Mouse (Mus musculus): ENCODE measurements at regions not wholly inside any gene's neighbourhood (a gene's known extent, or its start where the extent isn't known, plus 50 kb on each side); places are given as distances from the start of the nearest gene placed in this dataset.

DNA sequence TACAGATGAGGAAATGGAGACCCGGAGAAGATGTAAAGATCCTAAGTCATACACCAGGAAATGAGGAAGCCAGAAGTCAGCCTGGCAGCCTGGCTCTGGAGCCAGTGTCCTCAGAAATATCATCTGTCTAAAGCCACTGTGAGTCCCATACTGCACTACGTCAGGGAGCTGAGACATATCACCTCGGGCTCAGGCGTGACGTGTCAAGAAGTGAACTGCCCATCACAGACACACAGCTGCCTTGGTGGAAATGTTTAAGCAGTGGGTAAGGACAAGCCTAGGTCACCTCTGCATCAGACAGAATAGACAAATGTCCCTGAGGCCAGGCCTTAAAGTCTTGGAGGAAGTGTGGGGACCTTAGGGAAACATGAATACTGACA, 88.0 kb upstream of the Zmiz1 start:
- DNase-seq (ENCODE audit: inconsistent ontology term), result no peak

DNA sequence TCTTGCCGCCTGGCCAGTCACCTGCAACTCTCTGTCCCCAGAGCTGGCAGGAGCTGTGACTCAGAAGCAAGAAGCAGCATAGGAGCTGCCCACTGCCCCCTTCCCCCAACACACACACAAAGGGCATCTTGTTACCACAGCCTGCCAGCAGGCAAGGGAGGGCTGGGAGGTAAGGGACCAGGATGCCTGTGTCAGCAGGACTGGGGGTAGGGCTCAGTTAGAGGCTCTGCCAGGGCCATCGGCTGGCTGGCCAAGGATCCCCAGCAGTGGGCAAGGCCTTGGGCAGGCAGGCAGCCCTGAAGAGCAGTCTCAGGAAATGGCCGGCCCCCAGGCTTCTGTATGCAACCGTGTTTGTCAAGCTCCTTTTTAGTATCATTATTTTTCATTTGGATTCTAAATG, 87.3 kb upstream of the Zmiz1 start:
- peak; percentile 93 for DNase-seq (ENCODE audit: inconsistent ontology term)

DNA sequence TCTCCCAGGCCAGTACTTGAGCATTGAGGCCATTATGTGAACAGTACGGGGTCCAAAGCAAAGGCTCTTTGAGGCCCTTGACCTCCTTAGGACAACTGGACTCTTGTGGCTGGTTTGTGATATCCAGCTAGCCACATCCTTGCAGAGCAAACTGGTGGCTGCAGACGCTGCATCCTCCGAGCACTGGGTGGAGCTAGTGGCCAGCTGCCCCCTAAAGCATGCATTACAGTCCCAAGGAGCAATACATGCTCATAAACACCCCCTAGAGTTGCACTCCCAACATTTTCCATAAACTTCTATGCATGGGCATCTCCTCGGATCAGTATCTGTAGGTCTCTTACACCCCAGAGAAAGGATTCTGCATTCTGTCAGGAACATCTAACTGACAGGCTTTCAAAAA, 86.4 kb upstream of the Zmiz1 start:
- DNase-seq (ENCODE audit: inconsistent ontology term), result no peak

- no peak for DNase-seq (ENCODE audit: inconsistent ontology term)
These were observed 85.8 kb upstream of the Zmiz1 start for GRCm38 (mm10) chr14:25373167-25373566.

DNA sequence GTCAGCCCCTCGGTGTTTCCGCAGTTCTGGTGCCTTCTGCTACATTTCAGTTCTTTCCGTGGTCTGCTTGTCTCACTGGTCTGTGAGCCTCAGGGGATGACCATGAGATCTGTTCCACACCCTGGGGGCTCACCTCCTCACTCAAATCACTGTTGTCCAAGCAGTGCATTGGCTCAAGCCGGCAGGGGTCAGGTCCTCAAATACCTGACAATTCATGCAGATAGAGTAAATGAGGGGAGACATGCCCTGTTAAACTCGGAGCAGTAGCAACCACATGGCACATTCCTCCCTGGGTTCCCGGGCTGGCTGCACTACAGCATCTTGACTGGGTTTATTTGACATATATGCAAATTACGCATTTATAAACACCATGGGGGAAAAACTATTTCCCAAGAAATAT, 84.0 kb upstream of the Zmiz1 start:
- no peak for DNase-seq (ENCODE audit: inconsistent ontology term)

GRCm38 (mm10) chr14:25377091-25377490, 81.9 kb upstream of the Zmiz1 start:
- DNase-seq (ENCODE audit: inconsistent ontology term), result no peak

DNA sequence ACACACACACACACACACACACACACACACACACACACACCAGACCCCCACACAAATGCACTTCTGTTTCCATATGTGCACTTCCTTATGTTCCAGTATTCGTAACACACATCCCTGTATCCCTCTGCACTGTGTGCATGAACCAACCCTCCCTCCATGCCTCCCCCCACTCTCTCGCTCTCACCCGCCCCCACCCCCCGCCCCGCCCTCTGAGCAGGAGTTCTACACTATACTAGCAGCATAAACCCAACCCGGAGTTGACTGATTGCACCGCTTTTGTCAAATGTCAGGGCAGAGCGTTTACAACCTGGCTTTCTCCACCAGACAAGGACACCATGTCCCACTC, 81.5 kb upstream of the Zmiz1 start:
- no peak for DNase-seq (ENCODE audit: inconsistent ontology term)

DNA sequence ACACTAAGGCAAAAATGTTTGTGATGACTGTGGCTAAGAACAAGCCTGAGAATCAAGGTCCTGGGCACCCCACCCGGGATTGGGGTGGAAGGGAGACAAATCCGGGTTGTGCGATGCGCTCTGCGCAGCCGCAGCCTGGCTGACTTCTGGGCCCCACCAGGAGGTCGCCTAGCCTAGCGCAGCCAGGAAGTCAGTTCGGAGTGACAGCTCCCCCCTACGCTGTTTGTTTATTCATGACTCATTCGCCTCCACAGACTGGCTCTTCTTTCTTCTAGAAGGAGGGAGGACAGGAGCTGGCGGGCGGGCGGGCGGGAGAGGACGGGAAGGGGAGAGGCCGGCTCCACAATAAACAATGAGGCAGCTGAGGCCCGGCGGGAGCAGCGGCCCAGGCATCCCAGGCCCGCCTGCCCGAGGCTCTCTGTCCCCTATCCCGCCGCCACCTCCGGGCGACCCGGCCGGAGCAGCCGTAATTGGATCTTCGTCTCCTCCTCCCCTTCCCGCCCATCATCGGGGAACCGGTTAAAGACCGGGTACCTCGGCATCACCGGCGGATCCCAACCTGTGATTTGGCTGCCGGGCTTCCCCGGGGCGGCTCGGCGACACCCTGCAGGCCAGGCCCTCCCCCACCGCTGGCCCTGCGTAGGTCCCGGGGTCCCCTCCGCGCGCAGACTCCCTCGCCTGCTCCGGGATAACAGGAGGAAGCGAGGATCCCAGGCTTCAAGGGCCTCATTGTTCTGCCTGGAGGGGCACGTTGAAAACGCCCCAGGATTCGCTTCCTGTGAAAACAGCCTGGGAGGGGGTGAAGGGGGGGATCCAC, 80.9 kb upstream of the Zmiz1 start:
- DNase-seq (ENCODE audit: inconsistent ontology term), result peak; percentile 95

DNA sequence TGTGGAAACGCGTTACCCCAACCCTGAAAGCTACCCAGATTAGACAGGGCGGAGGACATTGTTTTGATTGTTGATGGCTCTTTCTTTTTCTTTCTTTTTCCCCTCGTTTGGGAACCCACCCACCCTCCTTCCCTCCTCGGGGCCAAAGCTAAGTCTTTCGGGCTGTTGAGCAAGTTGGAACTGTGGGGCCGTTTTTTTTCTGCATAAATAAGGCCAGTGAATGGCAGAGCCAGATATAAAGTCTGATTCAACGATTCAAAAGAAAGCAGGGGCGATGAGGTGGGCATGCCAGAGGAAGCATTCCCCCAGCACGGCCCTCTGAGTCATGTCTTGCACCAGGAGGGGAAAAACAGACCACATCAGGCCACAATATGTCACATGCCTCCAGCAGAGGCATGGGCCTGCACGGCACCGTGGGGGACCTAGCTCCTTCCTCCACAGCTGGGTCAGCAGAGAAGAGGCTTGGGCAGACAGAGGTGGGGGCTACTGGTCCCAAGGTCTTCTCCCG, 80.2 kb upstream of the Zmiz1 start:
- peak; percentile 87 for DNase-seq (ENCODE audit: inconsistent ontology term)

GRCm38 (mm10) chr14:25383169-25383824, 75.7 kb upstream of the Zmiz1 start:
- no peak for DNase-seq (ENCODE audit: inconsistent ontology term)

DNA sequence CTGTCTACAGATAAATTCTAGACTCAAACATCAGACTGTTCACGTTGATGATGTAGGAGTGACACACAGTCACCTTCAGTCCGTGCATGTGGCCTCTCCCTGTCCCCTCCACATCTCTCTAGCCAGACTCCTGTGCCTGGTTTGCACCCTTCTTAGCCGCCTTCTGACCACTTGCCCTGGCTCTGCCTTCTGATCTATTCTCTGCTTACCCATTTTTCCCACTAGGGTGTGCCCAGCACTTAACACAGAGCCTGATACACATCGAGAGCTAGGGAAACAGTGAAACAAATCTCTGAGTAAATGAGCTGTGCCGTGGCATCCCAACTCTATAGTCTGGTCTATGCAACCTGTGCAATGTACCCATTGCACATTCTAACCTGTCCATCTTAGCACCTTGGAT, 73.3 kb upstream of the Zmiz1 start:
- no peak for DNase-seq (ENCODE audit: inconsistent ontology term)

DNA sequence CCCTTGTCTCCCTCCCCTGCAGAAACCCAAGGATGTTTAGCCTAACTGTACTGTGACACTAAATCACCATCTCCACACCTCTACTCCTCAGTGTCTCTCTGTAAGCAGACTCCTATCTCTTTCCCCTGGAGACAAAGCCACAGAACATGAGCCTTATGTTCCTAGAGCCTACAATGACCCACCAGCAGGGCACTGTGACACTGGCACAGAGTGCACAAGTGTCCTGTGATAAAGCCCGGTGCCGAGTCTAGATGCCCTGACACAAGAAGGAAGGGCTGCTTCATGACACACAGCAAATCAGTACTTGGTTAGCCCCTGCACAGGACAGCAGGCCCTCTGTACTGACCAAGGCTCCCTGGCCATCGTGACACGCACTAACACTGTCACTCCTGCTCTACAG, 71.2 kb upstream of the Zmiz1 start:
- DNase-seq (ENCODE audit: inconsistent ontology term), result no peak

GRCm38 (mm10) chr14:25389314-25389713, 69.7 kb upstream of the Zmiz1 start:
- DNase-seq (ENCODE audit: inconsistent ontology term), result no peak

GRCm38 (mm10) chr14:25392412-25392811, 66.6 kb upstream of the Zmiz1 start:
- no peak for DNase-seq (ENCODE audit: inconsistent ontology term)

- no peak for DNase-seq (ENCODE audit: inconsistent ontology term)
These were observed 66.0 kb upstream of the Zmiz1 start for GRCm38 (mm10) chr14:25392940-25393339.

GRCm38 (mm10) chr14:25394931-25395330, 64.1 kb upstream of the Zmiz1 start:
- DNase-seq (ENCODE audit: inconsistent ontology term), result peak; percentile 73

- peak; percentile 83 for DNase-seq (ENCODE audit: inconsistent ontology term)
These were observed 61.9 kb upstream of the Zmiz1 start for GRCm38 (mm10) chr14:25396990-25397531.

GRCm38 (mm10) chr14:25397751-25398150, 61.2 kb upstream of the Zmiz1 start:
- DNase-seq (ENCODE audit: inconsistent ontology term), result peak; percentile 75

GRCm38 (mm10) chr14:25398745-25399144, 60.2 kb upstream of the Zmiz1 start:
- no peak for DNase-seq (ENCODE audit: inconsistent ontology term)

- DNase-seq (ENCODE audit: inconsistent ontology term), result no peak
These were observed 59.7 kb upstream of the Zmiz1 start for GRCm38 (mm10) chr14:25399286-25399685.

GRCm38 (mm10) chr14:25401104-25401963, 57.7 kb upstream of the Zmiz1 start:
- no peak for DNase-seq (ENCODE audit: inconsistent ontology term)

DNA sequence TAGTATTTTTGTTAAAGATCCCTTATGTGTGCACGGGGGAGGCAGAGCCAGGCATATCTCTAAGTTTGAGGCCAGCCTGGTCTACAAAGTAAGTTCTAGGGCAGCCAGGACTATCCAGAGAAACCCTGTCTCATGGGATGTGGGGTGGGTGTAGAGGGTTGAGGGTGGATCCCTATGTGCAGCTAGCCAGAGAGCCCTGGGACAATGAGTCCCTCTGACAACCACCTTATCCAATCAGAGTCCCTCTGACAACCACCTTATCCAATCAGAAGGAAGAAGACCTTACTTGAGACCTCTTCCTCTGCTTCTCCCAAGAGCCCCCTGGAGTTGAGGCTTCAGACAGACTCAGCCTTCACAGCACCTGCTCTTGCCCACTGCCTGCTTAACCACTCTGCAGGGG, 56.6 kb upstream of the Zmiz1 start:
- DNase-seq (ENCODE audit: inconsistent ontology term), result no peak

All from Muller cell, postnatal 12 days (primary cell).